Mouse (Mus musculus) stomach, postnatal 0 days (tissue): ENCODE measurements at regions not wholly inside any gene's neighbourhood (a gene's known extent, or its start where the extent isn't known, plus 50 kb on each side); places are given as distances from the start of the nearest gene placed in this dataset.
A peak's percentile ranks its signal among the peaks of the same experiment; 100 is the strongest.
"Not testable (repeated sequence)": the region's sequence is repeated elsewhere in the genome, so short reads cannot be mapped to it uniquely, and the experiment has no call there.

Experiments used
- ATAC-seq: fragments of 200-750 bp; cut with Nextera tagmentation; 2 replicates; pipeline ENCODE4 v1.8.0; 2017; ENCODE audit not compliant: low FRiP score, low TSS enrichment
- DNase-seq: peaks from one replicate; pipeline ENCODE4 v3.0.0-alpha.2; 2016; ENCODE audit warnings: low spot score
- H3K27ac ChIP-seq: fragments of 300-500 bp; sonication (generic); replicated peaks from 2 replicates; pipeline ENCODE4 v1.5.1; 2014; ENCODE audit warnings: mild to moderate bottlenecking, control low read depth
- H3K27me3 ChIP-seq: fragments of 300-500 bp; sonication (generic); 2 replicates; pipeline ENCODE4 v1.6.1; 2014; ENCODE audit warnings: low read length; ENCODE audit not compliant: control insufficient read depth, insufficient read depth
- H3K36me3 ChIP-seq: fragments of 300-500 bp; sonication (generic); 2 replicates; pipeline ENCODE4 v1.6.1; 2014; ENCODE audit warnings: low read length, mixed read lengths; ENCODE audit not compliant: control insufficient read depth, insufficient read depth
- H3K4me1 ChIP-seq: fragments of 300-500 bp; sonication (generic); replicated peaks from 2 replicates; pipeline ENCODE4 v1.6.1; 2014; ENCODE audit warnings: antibody characterized with exemption; ENCODE audit not compliant: control insufficient read depth, insufficient read depth
- H3K4me2 ChIP-seq: fragments of 300-500 bp; sonication (generic); replicated peaks from 2 replicates; pipeline ENCODE4 v1.6.1; 2014; ENCODE audit warnings: low read depth, mild to moderate bottlenecking, control low read depth, moderate library complexity
- H3K4me3 ChIP-seq: fragments of 300-500 bp; sonication (generic); 2 replicates; pipeline ENCODE4 v1.5.1; 2014; ENCODE audit warnings: low read depth, low read length, control low read depth
- H3K9ac ChIP-seq: fragments of 300-500 bp; sonication (generic); 2 replicates; pipeline ENCODE4 v1.6.1; 2014; ENCODE audit warnings: mild to moderate bottlenecking, low read length, control low read depth, mixed read lengths
- H3K9me3 ChIP-seq: fragments of 300-500 bp; sonication (generic); 2 replicates; pipeline ENCODE4 v1.6.1; 2016; ENCODE audit warnings: low read length; ENCODE audit not compliant: control insufficient read depth
- CTCF ChIP-seq: IDR thresholded peaks from 2 replicates; pipeline ENCODE4 v1.5.1; 2016; ENCODE audit warnings: antibody characterized with exemption, low read depth, mild to moderate bottlenecking, moderate library complexity
- EP300 ChIP-seq: optimal IDR thresholded peaks from 2 replicates; pipeline ENCODE3; 2016; ENCODE audit warnings: antibody characterized with exemption
- WGBS: fragments of 180-500 bp; shearing (Covaris S2); extraction: QIAGEN DNeasy Blood & Tissue Kit; methylation state at CpG from one replicate; pipeline ENCODE4 v1.1.7; 2014; 5-methylcytosine and 5-hydroxymethylcytosine counted together

DNA sequence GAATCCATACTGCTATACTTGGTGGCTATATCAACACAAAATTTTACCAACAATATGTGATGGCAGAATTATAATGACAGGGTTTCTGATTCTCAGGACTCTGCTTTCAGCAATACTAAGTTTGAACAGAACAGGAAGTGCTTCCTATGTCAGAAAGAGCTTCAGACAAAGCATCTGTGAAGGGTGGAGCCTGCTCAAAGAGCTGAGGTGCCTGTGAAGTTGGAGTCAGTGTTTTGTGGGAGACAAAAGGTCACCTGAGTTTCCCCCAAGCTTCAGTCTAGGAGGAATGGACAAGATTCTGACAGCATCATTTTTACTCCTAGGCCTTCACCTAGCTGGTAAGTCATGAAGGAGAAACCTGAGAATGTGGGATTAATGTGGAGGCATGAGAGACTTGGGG lies 700.1 kb downstream of the Dad1 start:
- H3K27ac ChIP-seq = no peak overlapping the region
- no peak overlapping the region for H3K9ac ChIP-seq
- DNase-seq (no peak), ATAC-seq (no peak)
- TF ChIP-seq EP300 = no peak
- TF ChIP-seq CTCF = no peak
- no peaks in the 10 kb centered on the region for H3K4me1 ChIP-seq
- no peak overlapping the region for H3K4me3 ChIP-seq
- no peaks in the 10 kb centered on the region for H3K9me3 ChIP-seq
- H3K4me2 ChIP-seq = no peak overlapping the region
- H3K36me3 ChIP-seq = no peaks in the 10 kb centered on the region
- H3K27me3 ChIP-seq = no peaks in the 10 kb centered on the region

DNA sequence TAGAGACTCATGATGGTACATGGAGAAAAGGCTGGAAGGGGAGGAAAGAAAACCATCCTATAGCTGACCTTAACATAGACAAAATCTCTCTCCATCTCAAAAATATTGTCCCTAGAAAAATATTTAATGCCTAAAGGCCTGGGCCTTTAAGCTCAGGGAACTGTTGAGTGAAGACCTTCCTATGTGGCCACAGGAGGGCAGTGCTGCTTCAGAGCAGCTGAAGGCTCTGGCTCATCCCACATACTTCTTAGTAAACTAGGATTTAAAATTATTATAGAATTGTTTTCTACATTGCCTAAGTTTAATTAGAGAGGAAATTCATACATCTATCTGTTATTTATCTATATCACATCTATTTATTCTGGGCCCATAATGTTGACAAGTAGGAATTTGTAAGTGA lies 706.5 kb downstream of the Dad1 start:
- H3K36me3 ChIP-seq, H3K9ac ChIP-seq, ATAC-seq, H3K27me3 ChIP-seq, H3K4me3 ChIP-seq, DNase-seq, H3K9me3 ChIP-seq, H3K27ac ChIP-seq, H3K4me1 ChIP-seq, H3K4me2 ChIP-seq: not testable (repeated sequence)

DNA sequence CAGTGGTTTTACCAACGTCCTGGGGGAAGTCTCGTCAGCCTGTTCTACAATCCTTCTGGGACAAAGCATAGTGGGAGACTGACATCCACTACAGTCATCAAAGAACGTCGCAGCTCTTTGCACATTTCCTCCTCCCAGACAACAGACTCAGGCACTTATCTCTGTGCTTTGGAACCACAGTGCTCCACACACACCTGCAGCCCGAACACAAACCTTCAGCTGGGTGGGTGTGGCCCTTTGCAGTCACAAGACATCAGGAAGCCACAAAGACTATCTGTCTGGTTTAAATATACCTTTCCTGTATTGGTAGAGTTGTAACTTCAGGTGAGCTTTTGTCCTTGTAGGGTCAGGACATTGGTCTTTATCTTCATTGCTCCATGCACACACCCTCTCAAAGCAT lies 708.6 kb downstream of the Dad1 start:
- Histone ChIP-seq H3K27me3 (no peaks in the 10 kb centered on the region), H3K9ac (no peak overlapping the region), H3K4me2 (no peak overlapping the region), H3K4me3 (no peak overlapping the region), H3K4me1 (no peaks in the 10 kb centered on the region), H3K9me3 (no peaks in the 10 kb centered on the region), H3K36me3 (no peaks in the 10 kb centered on the region), H3K27ac (no peak overlapping the region)
- 53% methylated on average over 5 of the region's 5 CpGs for WGBS
- ATAC-seq = no peak
- no peak for DNase-seq
- TF ChIP-seq CTCF = no peak
- TF ChIP-seq EP300 = no peak

DNA sequence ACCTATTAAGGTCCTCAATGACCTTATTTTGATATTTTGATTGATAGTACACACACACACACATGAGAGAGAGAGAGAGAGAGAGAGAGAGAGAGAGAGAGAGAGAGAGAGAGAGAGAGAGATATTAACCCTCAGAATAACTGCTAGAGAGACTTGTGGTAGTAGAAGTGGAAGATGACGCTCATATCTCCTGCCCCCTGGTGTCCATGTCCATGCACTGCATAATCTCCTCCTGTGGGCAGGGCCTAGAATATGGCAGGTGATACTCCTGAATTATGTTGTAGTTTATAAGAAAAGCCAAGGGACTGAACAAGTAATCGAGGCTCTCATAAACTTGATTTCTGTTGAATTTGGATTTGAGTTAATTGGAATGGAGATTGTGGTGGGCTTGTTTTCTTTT lies 712.3 kb downstream of the Dad1 start:
- peak; percentile 17 for DNase-seq
- not testable (repeated sequence) for H3K4me2 ChIP-seq, H3K27ac ChIP-seq, H3K9ac ChIP-seq, H3K27me3 ChIP-seq, H3K4me1 ChIP-seq, H3K9me3 ChIP-seq, ATAC-seq, H3K4me3 ChIP-seq, H3K36me3 ChIP-seq
- TF ChIP-seq CTCF = peak; percentile 67
- WGBS = 60% methylated on average over 2 of the region's 2 CpGs

DNA sequence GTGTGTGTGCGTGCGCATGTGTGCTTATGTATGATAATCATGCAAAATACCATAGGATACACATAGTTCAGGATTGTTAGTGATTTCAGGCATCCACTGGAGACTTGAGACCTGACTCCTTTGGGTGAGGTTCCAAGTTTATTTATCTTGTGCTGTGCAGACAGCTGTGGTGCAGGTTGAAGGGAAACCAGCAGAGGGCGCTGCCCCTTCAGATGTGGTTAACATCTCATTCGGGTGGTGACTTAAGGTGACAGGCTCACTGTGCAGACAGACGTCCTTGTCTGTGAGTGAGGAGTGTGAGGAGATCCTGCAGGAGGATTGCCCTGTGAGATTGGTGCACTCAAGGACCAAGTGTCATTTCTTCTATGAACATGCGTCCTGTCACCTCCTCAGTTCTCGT lies 716.0 kb downstream of the Dad1 start:
- not testable (repeated sequence) for ATAC-seq, H3K9ac ChIP-seq, H3K36me3 ChIP-seq, DNase-seq, H3K9me3 ChIP-seq, H3K4me3 ChIP-seq, H3K27me3 ChIP-seq, H3K4me1 ChIP-seq, H3K4me2 ChIP-seq, H3K27ac ChIP-seq
- peak; percentile 31 for TF ChIP-seq CTCF
- WGBS = 59% methylated on average over 7 of the region's 7 CpGs

DNA sequence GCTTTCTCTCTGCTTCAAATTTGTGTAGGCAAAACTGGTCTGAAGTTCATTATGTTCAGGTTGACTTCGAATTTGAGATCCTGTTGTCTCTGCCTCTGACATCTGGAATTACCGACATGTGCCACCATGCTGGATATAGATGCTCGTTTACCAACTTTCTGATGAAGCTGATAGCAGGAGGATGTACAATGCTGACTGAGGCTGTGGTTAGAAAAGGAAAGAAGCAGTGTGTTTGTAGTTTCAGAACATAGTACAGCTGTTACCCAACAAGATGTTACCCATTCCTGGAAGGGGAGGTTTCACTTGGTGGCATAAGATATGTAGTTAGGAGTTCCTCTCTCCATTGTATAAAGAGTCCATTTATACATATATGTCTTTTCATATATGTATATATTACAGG lies 730.5 kb downstream of the Dad1 start:
- H3K4me3 ChIP-seq, DNase-seq, H3K27ac ChIP-seq, H3K9me3 ChIP-seq, H3K9ac ChIP-seq, H3K36me3 ChIP-seq, H3K27me3 ChIP-seq, H3K4me1 ChIP-seq, H3K4me2 ChIP-seq, ATAC-seq: not testable (repeated sequence)
- WGBS = no CpG with 5 or more reads among the region's 3 CpGs

DNA sequence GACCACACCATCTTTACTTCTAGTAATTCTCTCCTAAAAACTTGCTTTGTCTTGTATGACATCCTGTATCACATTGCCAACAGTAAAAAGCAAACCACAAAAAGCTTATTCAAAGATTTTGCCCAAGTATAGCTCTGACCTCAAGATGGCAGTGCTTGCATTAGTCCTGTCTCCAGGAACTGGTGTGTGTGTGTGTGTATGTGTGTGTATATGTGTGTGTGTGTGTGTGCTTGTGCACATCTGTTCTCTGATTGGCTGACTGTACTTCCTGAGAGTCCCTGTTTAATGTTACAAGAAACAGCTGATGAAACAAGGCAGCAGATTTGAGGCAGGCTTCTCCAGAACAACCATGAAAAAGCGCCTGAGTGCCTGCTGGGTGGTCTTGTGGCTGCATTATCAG lies 735.0 kb downstream of the Dad1 start:
- not testable (repeated sequence) for ATAC-seq

DNA sequence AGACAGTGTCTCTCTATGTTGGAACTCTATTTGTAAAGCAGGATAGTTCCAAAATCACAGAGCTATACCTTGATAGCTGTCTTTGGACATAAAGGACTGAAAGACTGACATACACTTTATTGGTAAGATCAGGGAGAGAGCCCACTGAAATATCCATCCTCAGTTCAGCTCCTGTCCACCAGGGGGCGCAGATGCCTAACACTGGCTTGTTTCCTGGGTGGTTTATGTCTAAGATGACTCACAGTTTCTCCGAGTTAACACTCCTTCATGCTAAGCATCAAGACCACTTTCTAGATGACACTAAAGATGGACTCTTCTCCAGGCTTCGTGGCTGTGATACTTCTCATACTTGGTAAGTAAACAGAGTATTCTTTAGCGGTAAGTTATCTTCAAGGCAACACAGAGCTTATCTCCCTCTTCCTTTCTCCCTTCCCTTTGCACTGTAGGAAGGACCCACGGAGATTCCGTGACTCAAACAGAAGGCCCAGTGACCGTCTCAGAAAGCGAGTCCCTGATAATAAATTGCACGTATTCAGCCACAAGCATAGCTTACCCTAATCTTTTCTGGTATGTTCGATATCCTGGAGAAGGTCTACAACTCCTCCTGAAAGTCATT lies 737.2 kb downstream of the Dad1 start:
- H3K4me3 ChIP-seq, H3K9me3 ChIP-seq, H3K27me3 ChIP-seq, H3K4me1 ChIP-seq, DNase-seq, H3K9ac ChIP-seq, ATAC-seq, H3K27ac ChIP-seq, H3K4me2 ChIP-seq, H3K36me3 ChIP-seq: not testable (repeated sequence)
- WGBS = no CpG with 5 or more reads among the region's 10 CpGs

More for the DNA sequence above, 735.0 kb downstream of the Dad1 start:
- not testable (repeated sequence) for H3K36me3 ChIP-seq, H3K4me3 ChIP-seq, H3K4me1 ChIP-seq, H3K27ac ChIP-seq, H3K4me2 ChIP-seq, H3K9ac ChIP-seq, DNase-seq, H3K9me3 ChIP-seq, H3K27me3 ChIP-seq
- no CpG with 5 or more reads among the region's 1 CpGs for WGBS
